Mouse (Mus musculus): ENCODE measurements at regions not wholly inside any gene's neighbourhood (a gene's known extent, or its start where the extent isn't known, plus 50 kb on each side); places are given as distances from the start of the nearest gene placed in this dataset.

DNA sequence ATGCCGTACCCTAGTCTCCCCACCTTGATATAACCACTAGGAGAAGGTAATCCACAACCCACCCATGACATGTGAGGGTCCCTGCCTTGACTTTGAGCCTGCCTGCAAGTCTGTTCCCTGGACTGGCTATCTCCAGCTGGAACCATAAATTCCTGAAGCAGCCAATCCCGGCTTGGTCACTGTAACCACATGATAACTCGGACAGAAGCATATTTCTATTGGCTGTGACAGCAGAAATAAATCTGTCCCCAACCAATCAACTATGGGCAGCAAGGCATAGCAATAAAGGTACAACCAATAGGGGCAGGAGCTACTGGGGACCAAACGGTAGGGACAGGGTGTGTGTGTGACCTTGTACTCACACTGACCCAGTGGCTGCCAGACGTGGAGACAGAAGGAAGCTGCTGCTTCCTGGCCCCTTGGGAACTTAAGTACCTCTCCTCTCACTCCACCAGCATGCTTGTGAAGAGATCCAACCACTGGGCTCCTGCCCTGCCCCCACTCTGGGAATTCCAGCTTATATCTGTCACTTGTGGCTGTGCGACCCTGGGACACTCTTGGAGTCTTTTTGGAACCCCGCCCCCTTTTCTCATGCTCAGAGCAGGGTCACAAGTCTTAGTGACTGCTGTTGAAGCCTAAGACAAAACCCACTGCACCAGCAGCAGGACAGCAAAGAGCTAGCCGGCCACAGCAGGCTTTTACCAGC lies 51.8 kb upstream of the Ttc34 start:
- no peak for DNase-seq

DNA sequence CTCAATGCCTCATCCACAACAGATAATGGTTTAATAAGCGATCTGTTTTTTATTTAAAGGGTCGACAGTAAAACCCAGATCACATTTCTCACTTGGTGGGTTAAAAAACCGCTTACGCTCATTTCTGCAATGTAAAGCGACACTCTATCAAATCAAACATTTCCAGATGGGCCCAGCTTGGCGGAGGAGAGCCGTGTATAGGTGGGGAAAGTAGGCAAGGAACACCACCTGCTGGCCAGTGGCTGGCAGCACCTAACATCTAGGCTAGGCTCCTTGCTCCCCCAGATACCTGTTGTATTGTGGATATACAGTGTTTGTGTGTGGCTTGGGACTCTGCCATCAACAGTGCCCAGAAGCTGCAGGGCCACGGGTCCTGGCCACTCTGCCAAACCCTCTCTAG lies 50.1 kb upstream of the Ttc34 start:
- no peak for DNase-seq

Measured in heart, adult 11 months (tissue).